ENCODE assay signal across 15 mouse cellular contexts in genomic region chr14:74169131-74169875, GRCm38 (mm10).
"Had no signal": no experiment of that assay in that cellular context is flagged by ENCODE, and none has a peak within 500 bp of the region (broad histone marks: within the 10 kb centered on the region; RNA-seq: fewer than 3 reads in every experiment).

No protein-coding gene starts in this region.

- H3K4me2 ChIP-seq: limb, embryonic 13.5 days; neural tube, embryonic 12.5 days had no signal

- H3K4me1 ChIP-seq: limb, embryonic 13.5 days; midbrain, embryonic 10.5 days; neural tube, embryonic 12.5 days had no signal

- H3K36me3 ChIP-seq: limb, embryonic 13.5 days; midbrain, embryonic 10.5 days; neural tube, embryonic 12.5 days had no signal

- H3K9ac ChIP-seq: limb, embryonic 13.5 days; liver, embryonic 14.5 days; neural tube, embryonic 12.5 days had no signal

- DNase-seq: kidney, postnatal 10 days; kidney, postnatal 4 days; left cerebral cortex, postnatal 4 days; lung, adult 18-20 months; lung, postnatal 4 days; midbrain, embryonic 14.5 days; right cerebral cortex, postnatal 25 days; thymus, adult 18-20 months; thymus, postnatal 14 days had no signal

- H3K4me3 ChIP-seq: layer of hippocampus, adult 2 months; limb, embryonic 13.5 days; midbrain, embryonic 10.5 days; neural tube, embryonic 12.5 days had no signal

- H3K27ac ChIP-seq: layer of hippocampus, adult 2 months; limb, embryonic 13.5 days; liver, embryonic 14.5 days; midbrain, embryonic 10.5 days; neural tube, embryonic 12.5 days had no signal

- ATAC-seq: lung, postnatal 0 days had no signal

- H3K9me3 ChIP-seq: limb, embryonic 13.5 days; midbrain, embryonic 10.5 days; neural tube, embryonic 12.5 days had no signal

- H3K27me3 ChIP-seq: limb, embryonic 13.5 days; neural tube, embryonic 12.5 days had no signal
